Mouse (Mus musculus) granulocyte monocyte progenitor cell, adult 5-6 weeks (primary cell): Measurements from ENCODE around the gene Unc13d. TPM values are rescaled to one million over a fixed set of nuclear protein-coding genes. Genes with fewer than 3 reads are reported as not detected.
A peak's percentile ranks its signal among the peaks of the same experiment; 100 is the strongest.
"Not testable (repeated sequence)": the region's sequence is repeated elsewhere in the genome, so short reads cannot be mapped to it uniquely, and the experiment has no call there.

Experiments used
- ATAC-seq: replicated peaks from 2 replicates; pipeline ENCODE4 v1.8.0; 2016; ENCODE audit warnings: mild to moderate bottlenecking, moderate TSS enrichment, inconsistent platforms; ENCODE audit not compliant: poor library complexity, severe bottlenecking
- total RNA-seq, 2 experiments: library from RNA; stranded (forward) in 1 of 2; stranded (reverse) in 1 of 2; fragments of 200-712, 200-1000 nt in 1 of 2; fragments of >200 nt in 1 of 2; fragmentation: Nextera tagmentation in 1 of 2; gene quantifications; 2 replicates each; pipeline ENCODE4 v1.2.3; 2014 to 2017

Gene Unc13d
- total RNA-seq, 2 experiments from 2014 or later: 19.1 to 21.1 TPM

DNA sequence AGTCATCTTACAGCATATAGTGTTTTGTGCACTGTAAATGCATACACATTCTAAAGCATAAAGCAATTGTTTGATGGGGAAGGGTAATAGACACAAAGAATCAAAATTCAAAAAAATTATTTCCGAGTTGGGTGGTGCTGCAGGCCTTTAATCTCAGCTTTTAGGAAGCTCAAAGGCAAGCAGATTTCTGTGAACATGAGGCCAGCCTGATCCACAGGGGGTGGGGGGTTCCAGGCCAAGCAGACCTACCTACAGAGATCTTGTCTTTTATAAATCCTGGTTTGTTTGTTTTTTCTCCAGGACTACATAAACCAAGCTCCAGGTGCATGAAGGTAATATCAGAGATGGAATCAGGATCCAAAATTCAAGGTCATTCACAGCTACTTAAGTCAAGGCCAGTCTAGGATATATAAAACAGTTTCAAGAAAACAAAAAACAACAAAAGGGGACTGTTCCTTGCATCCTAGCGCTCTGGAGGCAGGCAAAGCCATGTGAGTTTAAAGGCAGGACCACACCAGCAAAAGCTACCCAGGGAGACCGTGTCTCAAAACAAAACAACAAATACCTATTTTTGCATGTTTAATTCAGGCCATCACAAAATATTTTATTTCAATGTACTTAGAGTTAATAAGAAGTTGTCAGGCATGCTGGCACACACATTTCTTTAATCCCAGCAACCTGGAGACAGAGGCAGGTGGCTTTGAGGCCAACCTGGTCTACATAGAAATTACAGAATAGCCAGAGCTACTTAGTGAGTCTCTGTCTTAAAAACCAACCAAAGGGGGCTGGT, 52.5 kb downstream of the Unc13d start:
- ATAC-seq: no peak

DNA sequence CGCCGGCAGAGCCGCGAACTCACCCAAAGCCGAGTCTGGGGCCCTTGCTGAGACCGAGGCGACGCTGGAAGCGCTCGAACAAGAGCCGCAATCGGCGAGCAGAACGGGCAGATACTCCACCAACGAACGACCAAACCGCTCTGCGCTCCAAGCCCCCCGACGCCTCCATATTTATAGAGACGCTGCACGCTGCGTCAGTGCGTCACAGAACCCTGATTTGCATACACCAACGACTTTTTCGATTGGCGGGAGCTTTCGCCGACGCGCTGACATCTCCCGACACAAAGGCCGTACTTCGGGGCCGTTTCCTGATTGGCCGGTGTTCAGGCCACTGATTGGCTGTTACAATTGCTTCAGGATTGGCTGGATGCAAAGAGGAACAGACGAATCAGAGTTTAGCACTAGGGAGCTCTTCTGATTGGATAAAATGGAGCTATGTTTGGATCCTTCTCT, 53.4 kb downstream of the Unc13d start:
- ATAC-seq: peak; percentile 68

DNA sequence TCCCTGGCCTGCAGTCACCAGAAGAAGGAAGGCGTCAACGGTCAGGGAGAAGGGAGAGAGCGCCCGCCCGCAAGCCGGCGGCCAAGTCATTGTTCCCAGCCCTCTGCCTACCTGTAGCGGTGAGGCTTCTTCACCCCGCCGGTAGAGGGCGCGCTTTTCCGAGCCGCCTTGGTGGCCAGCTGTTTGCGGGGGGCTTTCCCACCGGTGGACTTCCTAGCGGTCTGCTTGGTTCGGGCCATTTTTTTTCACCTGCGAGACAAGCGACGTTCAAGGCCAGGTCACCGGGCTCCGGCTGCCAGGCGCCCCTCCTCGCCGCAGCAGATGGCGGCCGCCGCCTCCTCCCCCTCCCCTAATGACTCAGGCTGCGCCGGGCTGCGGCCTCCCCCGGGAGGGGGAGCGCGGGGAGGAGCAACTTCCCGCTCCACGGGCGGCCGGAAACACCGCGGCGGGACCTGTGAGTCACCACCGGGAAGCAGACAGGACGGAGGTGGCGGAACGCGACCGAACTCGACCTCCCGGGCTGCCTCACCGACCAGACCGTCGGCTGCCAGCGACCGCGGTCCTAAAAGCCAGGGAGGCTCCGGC, 53.9 kb downstream of the Unc13d start:
- peak; percentile 69 for ATAC-seq

DNA sequence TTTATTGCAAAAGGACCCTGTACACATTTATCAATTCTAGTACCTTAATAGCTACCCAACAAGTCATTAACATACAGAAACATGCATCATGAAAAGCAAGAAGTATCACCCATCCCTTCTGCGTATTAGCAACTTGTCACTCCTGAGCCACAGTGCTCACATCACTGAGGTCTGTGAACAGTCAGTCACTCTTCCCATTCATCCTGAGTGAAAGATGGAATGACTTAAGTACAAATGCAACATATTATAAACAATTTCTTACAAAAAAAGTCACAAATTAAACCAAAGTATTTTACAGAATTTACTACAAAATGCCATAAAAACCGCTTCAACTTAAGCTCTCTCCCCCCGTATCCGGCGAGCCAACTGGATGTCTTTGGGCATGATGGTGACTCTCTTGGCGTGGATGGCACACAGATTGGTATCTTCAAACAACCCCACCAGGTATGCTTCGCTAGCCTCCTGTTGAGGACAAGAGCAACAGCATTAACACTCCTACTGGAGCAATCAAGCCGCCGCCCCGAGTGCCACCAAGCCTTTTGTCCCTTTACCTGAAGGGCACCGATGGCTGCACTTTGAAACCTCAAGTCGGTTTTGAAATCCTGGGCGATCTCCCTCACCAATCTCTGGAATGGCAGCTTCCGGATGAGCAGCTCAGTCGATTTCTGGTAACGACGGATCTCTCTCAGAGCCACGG, 54.5 kb downstream of the Unc13d start:
- ATAC-seq: not testable (repeated sequence)

DNA sequence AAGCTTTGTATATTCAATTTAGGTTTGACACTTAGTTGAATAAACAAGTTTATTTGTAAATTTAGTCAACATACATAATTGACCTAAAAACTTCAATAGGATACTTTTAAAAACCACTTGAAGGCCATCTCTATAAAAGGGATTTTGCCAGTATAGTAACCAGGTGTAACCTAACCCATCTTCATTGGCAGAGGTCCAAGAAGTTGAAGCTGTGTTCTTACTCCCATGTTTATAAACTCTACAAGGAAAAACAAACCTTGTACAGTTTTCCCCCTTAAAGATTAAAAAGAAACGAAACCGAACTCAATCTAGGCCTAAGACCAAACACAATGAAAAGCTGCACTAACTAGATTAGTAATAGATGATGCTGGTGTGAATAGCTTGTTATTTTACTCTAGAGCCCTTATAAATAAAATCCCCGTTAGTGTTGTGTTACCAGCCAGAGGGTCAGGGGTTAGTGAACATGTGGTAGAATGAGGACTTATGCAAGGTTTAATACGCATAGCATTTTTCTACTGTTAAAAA, 55.4 kb downstream of the Unc13d start:
- no peak for ATAC-seq

DNA sequence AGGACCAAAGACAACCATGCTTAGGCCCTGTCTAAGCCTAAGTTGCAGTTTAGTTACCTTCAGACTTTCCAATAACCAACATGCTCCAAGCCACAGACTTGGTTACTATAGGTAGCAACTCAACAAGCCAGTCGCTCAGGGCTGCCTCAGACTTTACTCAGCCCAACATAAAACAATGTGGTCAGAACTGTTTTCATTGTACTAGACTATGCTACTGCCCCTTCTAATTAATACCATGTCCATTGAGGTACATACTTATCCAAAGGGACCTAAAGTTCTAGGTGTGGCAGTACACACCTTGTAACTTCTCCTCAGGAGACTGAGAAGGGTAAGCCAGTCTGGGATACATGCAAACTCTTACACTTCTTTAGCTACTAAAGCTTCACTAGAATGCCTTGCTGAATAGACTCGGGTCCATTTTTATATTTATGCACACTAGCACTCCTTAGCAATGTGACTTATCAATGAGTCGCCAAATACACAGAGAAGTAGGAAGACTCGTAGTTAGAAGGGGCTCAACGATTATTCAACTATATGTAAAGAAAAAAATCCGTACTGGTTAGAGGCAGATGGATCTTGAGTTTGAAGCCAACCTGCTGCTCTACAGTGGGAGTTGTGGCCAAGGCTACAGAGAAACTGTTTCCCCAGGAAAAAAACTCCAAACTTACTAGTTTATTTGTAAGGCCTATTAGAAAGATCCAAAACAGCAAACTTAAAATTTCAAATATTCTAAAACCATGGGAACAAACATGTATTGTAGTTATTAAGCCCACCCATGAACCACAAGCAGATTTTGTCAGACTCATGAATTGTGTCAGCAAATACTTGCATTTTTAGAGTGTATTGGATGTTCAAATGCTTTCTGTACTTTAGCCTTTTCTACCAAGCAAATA, 56.2 kb downstream of the Unc13d start:
- ATAC-seq: no peak

DNA sequence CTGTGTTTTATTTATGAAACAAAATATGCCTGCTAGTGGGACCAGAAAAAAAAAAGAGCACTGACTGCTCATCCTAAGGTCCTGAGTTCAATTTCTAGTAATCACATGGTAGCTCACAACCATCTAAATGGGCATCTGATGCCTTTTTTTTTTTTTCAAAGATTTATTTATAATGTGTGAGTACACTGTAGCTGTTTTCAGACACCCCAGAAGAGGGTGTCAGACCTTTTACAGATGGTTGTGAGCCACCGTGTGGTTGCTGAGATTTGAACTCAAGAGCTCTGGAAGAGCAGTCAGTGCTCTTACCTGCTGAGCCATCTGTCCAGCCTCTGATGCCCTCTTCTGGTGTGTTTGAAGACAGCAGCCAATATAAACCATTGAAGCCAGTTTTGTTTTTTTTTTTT, 57.2 kb downstream of the Unc13d start:
- no peak for ATAC-seq

DNA sequence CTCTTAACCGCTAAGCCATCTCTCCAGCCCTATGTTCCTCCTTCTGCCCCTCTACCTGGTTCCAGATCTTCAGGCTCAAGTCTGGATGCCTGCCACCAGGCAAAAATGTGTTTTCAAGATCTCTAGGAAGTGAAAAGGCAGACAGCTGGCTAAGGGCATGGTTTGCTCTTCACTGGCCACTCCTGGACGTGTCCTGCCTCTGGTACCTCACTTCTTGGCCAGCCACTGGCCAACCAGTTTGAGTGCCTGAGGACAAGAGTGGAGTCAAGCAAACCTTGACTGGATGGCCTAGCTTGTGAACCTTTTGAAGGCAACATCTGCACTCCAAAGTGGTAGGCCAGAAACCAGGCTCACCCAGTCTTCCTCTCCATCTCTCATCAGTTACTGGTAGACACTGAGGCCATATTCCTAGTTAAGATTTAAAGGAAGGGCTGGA, 57.8 kb downstream of the Unc13d start:
- no peak for ATAC-seq

DNA sequence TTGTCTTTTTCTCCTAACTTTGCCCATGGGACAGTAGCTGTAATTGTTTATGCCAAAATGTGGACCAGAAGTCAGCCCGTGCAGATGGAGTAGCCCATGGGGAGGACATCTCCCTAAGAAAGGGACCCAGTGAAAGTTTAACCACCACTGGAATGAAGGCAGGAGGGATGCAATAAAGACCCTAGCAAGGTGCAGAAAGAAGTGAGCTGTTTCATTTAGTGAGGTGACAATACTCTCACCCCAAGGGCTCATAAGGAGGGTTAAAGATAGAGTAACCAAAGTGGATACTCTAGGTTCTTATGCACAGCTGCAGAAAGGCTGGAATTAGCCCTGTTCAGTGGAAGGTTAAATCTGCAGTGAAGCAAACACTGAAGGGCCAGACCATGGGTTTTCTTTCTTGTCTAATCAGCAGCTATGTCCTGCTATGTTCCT, 58.4 kb downstream of the Unc13d start:
- no peak for ATAC-seq

DNA sequence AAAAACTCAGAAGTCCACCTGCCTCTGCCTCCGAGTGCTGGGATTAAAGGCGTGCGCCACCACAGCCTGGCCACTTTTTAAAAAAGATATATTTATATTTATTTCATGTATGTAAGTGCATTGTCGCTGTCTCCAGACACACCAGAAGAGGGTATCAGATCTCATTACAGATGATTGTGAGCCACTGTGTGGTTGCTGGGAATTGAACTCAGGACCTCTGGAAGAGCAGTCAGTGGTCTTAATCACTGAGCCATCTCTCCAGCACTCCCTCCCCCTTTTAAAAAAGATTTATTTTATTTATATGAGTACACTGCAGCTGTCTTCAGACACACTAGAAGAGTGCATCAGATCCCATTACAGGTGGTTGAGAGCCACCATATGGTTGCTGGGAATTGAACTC, 58.9 kb downstream of the Unc13d start:
- ATAC-seq: not testable (repeated sequence)

DNA sequence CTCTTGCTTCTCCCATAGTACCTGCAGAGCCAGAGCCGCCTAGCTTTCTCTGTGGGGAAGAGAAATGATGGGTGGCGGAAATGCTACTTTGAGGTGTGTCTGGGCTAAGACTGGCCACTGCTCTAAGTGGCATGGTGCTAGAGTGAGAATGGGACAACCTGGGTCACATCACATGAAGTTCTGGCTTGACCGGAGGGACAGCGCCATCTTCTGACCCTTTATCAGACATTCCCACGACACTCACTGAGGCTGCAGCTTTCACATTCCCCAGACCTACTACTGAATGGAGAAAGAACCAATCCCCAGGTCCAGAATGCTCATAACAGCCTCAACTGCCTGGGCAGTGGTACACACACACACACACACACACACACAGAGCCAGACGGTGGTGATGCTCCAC, 59.7 kb downstream of the Unc13d start:
- peak; percentile 52 for ATAC-seq

DNA sequence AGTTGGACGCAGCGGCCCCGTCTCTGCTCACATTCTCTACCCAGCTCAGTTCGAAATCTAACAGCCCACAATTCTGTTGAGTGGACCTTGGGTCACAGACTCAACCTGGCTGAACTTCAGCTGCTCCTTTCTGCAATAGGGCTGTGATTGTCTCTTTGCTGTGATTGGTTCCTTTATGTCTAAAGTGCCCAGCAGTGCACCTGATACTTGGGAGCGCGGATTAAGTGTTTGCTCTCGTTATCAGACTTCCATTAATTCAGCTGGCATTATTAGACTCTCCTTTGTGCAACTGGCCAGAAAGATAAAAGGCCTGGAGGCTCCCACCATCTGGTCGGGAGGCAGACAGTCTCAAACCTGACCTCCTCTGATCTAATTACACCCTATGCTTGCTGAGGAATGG, 62.9 kb downstream of the Unc13d start:
- ATAC-seq: no peak

DNA sequence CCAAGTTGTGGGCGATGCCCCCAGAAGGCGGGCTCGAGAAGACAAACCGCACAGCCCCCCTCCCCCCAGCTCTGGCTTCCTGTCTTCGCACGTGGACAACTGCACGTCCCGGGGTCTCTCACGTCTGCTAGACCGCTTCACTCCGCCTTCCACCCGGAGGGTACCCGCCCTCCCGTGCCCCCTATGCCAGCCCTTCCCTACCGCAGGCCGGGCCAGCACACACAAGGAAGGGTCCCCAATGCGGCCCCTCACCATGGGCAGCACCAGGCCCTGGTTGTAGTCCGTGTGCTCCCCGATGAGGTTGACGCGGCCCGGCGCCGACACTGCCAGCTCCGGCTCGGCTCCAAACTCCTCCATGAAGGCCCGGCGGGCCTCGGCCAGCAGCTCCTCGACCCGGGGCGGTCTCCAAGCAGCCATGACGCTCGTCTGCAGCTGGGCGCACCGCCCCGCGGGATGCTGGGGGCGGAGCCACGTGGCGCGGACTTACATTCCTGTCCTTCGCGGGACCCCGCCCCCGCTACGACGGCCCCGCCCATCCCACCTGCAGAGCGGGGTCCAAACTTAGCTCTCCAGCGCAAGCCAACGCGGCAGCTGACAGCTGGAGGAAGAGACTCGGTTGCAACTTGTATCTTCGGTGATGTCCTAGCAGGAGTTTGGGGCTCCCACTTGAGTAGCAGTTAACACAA, 65.4 kb downstream of the Unc13d start, which contains the start of gene Galk1:
Gene Galk1, minus strand, starts transcription at position 458 of the 686 bp plus-strand sequence.
- ATAC-seq: peak; percentile 88

Other genes starting within 250 kb of the Unc13d start
- 4.4 and 5.4 TPM in 2 replicates for gene Myo15b, start 219.6 kb downstream of the Unc13d start, total RNA-seq (2014; fragmentation: Nextera tagmentation)
- gene Myo15b, start 219.6 kb downstream of the Unc13d start, total RNA-seq (2017): 1.1 and 2.1 TPM in 2 replicates
- 7.1 and 10.4 TPM in 2 replicates for gene Smim5, start 178.0 kb downstream of the Unc13d start, total RNA-seq (2014; fragmentation: Nextera tagmentation)
- 3.5 and 7.8 TPM in 2 replicates for gene Smim5, start 178.0 kb downstream of the Unc13d start, total RNA-seq (2017)
- 0.88 and 2.3 TPM in 2 replicates for gene Smim6, start 165.9 kb downstream of the Unc13d start, total RNA-seq (2014; fragmentation: Nextera tagmentation)
- gene Smim6, start 165.9 kb downstream of the Unc13d start, total RNA-seq (2017): 0.69 TPM in 1 of 2 replicates, not detected in the other
- gene Sap30bp, start 144.7 kb downstream of the Unc13d start, total RNA-seq (2014; fragmentation: Nextera tagmentation): 20.4 and 44.5 TPM in 2 replicates
- 145 and 211 TPM in 2 replicates for gene Sap30bp, start 144.7 kb downstream of the Unc13d start, total RNA-seq (2017)
- 22.8 and 27.6 TPM in 2 replicates for gene Recql5, start 144.5 kb downstream of the Unc13d start, total RNA-seq (2014; fragmentation: Nextera tagmentation)
- gene Recql5, start 144.5 kb downstream of the Unc13d start, total RNA-seq (2017): 18.9 and 19.3 TPM in 2 replicates
- gene Itgb4, start 103.3 kb downstream of the Unc13d start, total RNA-seq (2014; fragmentation: Nextera tagmentation): not detected in 2 replicates
- not detected in 2 replicates for gene Itgb4, start 103.3 kb downstream of the Unc13d start, total RNA-seq (2017)
- 36.7 and 62.2 TPM in 2 replicates for gene Galk1, start 65.2 kb downstream of the Unc13d start, total RNA-seq (2014; fragmentation: Nextera tagmentation)
- 41.3 and 52.3 TPM in 2 replicates for gene Galk1, start 65.2 kb downstream of the Unc13d start, total RNA-seq (2017)
- 447 and 460 TPM in 2 replicates for gene H3f3b, start 50.0 kb downstream of the Unc13d start, total RNA-seq (2014; fragmentation: Nextera tagmentation)
- 931 and 1,017 TPM in 2 replicates for gene H3f3b, start 50.0 kb downstream of the Unc13d start, total RNA-seq (2017)
- 25.4 and 40.0 TPM in 2 replicates for gene Unk, start 47.6 kb downstream of the Unc13d start, total RNA-seq (2014; fragmentation: Nextera tagmentation)
- gene Unk, start 47.6 kb downstream of the Unc13d start, total RNA-seq (2017): 15.2 and 19.9 TPM in 2 replicates
- 83.3 and 96.6 TPM in 2 replicates for gene Wbp2, start 9.0 kb upstream of the Unc13d start, total RNA-seq (2014; fragmentation: Nextera tagmentation)
- gene Wbp2, start 9.0 kb upstream of the Unc13d start, total RNA-seq (2017): 13.6 and 17.3 TPM in 2 replicates
- 1.9 TPM in 1 of 2 replicates, not detected in the other for gene Trim47, start 49.2 kb upstream of the Unc13d start, total RNA-seq (2014; fragmentation: Nextera tagmentation)
- gene Trim47, start 49.2 kb upstream of the Unc13d start, total RNA-seq (2017): 3.1 TPM in 1 of 2 replicates, not detected in the other
- gene Trim65, start 53.2 kb upstream of the Unc13d start, total RNA-seq (2014; fragmentation: Nextera tagmentation): 11.6 and 18.1 TPM in 2 replicates
- gene Trim65, start 53.2 kb upstream of the Unc13d start, total RNA-seq (2017): 3.7 and 7.0 TPM in 2 replicates
- gene Mrpl38, start 60.9 kb upstream of the Unc13d start, total RNA-seq (2014; fragmentation: Nextera tagmentation): 52.1 and 60.1 TPM in 2 replicates
- gene Mrpl38, start 60.9 kb upstream of the Unc13d start, total RNA-seq (2017): 22.8 and 29.6 TPM in 2 replicates
- 14.1 and 22.2 TPM in 2 replicates for gene Fbf1, start 90.2 kb upstream of the Unc13d start, total RNA-seq (2014; fragmentation: Nextera tagmentation)
- gene Fbf1, start 90.2 kb upstream of the Unc13d start, total RNA-seq (2017): 15.3 and 22.8 TPM in 2 replicates
- 85.3 and 106 TPM in 2 replicates for gene Ten1, start 120.9 kb upstream of the Unc13d start, total RNA-seq (2014; fragmentation: Nextera tagmentation)
- gene Ten1, start 120.9 kb upstream of the Unc13d start, total RNA-seq (2017): 28.5 and 31.9 TPM in 2 replicates
- 23.6 and 29.4 TPM in 2 replicates for gene Acox1, start 121.1 kb upstream of the Unc13d start, total RNA-seq (2014; fragmentation: Nextera tagmentation)
- gene Acox1, start 121.1 kb upstream of the Unc13d start, total RNA-seq (2017): 15.0 and 16.0 TPM in 2 replicates
- 0.13 and 0.58 TPM in 2 replicates for gene Evpl, start 160.1 kb upstream of the Unc13d start, total RNA-seq (2014; fragmentation: Nextera tagmentation)
- gene Evpl, start 160.1 kb upstream of the Unc13d start, total RNA-seq (2017): 1.5 and 1.7 TPM in 2 replicates
- gene Srp68, start 196.3 kb upstream of the Unc13d start, total RNA-seq (2014; fragmentation: Nextera tagmentation): 104 and 123 TPM in 2 replicates
- gene Srp68, start 196.3 kb upstream of the Unc13d start, total RNA-seq (2017): 75.2 and 75.7 TPM in 2 replicates
- gene Galr2, start 203.0 kb upstream of the Unc13d start, total RNA-seq (2014; fragmentation: Nextera tagmentation): not detected in 2 replicates
- gene Galr2, start 203.0 kb upstream of the Unc13d start, total RNA-seq (2017): 0.09 TPM in 1 of 2 replicates, not detected in the other
- 23.0 and 45.3 TPM in 2 replicates for gene Exoc7, start 229.3 kb upstream of the Unc13d start, total RNA-seq (2014; fragmentation: Nextera tagmentation)
- 30.1 and 36.6 TPM in 2 replicates for gene Exoc7, start 229.3 kb upstream of the Unc13d start, total RNA-seq (2017)